Mouse (Mus musculus): ENCODE measurements around the gene Elp4. TPM values are rescaled to one million over a fixed set of nuclear protein-coding genes. Genes with fewer than 3 reads are reported as not detected.

The Elp4 gene
- total RNA-seq, 1 experiment, result 15.6 TPM

- no peaks in the 10 kb centered on the region for H3K4me1 ChIP-seq (ENCODE audit: control insufficient read depth in 2 of 2, insufficient read depth in 2 of 2, low read length in 2 of 2, poor library complexity in 1 of 2)
- no peaks in the 10 kb centered on the region for H3K36me3 ChIP-seq (ENCODE audit: control insufficient read depth, insufficient read depth, low read length, poor library complexity, severe bottlenecking)
- no peak overlapping the region for H3K4me3 ChIP-seq (ENCODE audit: insufficient read depth in 1 of 2, low read depth in 1 of 2, low read length in 2 of 2, poor library complexity in 1 of 2, severe bottlenecking in 1 of 2)
- H3K9ac ChIP-seq (ENCODE audit: insufficient read depth, low read depth, low read length, poor library complexity, severe bottlenecking), result no peak overlapping the region
- TF ChIP-seq ZC3H11A (IDR thresholded peaks at IDR 0.05; ENCODE audit: borderline replicate concordance, low read depth, low read length), result peak; percentile 60; the same call in 1 of the 2 replicates
- TF ChIP-seq ZNF384 (IDR thresholded peaks at IDR 0.05; ENCODE audit: low read depth, low read length), result no peak
- no peak for TF ChIP-seq MAFK (IDR thresholded peaks at IDR 0.05; ENCODE audit: insufficient read depth, low read depth, low read length)
- in situ Hi-C loops (cut with MboI; ENCODE audit: low sequenced_read_pairs in 2 of 2, unreplicated experiment in 2 of 2), result no loop called here
- peak; percentile 30 for DNase-seq (ENCODE audit: low read depth, low spot score)
- H3K27ac ChIP-seq (ENCODE audit: insufficient read depth, low read depth, low read length, poor library complexity, severe bottlenecking), result no peak overlapping the region
- H3K9me3 ChIP-seq (ENCODE audit: control insufficient read depth, insufficient read depth, low read depth, low read length), result no peaks in the 10 kb centered on the region
Observed at GRCm38 (mm10) chr2:105799840-105800239, 104.5 kb downstream of the Elp4 start.

GRCm38 (mm10) chr2:105797842-105798241 lies 106.5 kb downstream of the Elp4 start:
- Histone ChIP-seq H3K4me1 (ENCODE audit: control insufficient read depth in 2 of 2, insufficient read depth in 2 of 2, low read length in 2 of 2, poor library complexity in 1 of 2) (no peaks in the 10 kb centered on the region), H3K9ac (ENCODE audit: insufficient read depth, low read depth, low read length, poor library complexity, severe bottlenecking) (no peak overlapping the region), H3K27ac (ENCODE audit: insufficient read depth, low read depth, low read length, poor library complexity, severe bottlenecking) (no peak overlapping the region), H3K9me3 (ENCODE audit: control insufficient read depth, insufficient read depth, low read depth, low read length) (no peaks in the 10 kb centered on the region), H3K4me3 (ENCODE audit: insufficient read depth in 1 of 2, low read depth in 1 of 2, low read length in 2 of 2, poor library complexity in 1 of 2, severe bottlenecking in 1 of 2) (no peak overlapping the region), H3K36me3 (ENCODE audit: control insufficient read depth, insufficient read depth, low read length, poor library complexity, severe bottlenecking) (no peaks in the 10 kb centered on the region)
- no peak for DNase-seq (ENCODE audit: low read depth, low spot score)
- TF ChIP-seq ZNF384 (IDR thresholded peaks at IDR 0.05; ENCODE audit: low read depth, low read length) (no peak), MAFK (IDR thresholded peaks at IDR 0.05; ENCODE audit: insufficient read depth, low read depth, low read length) (no peak), HCFC1 (IDR thresholded peaks at IDR 0.05; ENCODE audit: borderline replicate concordance, insufficient read depth, low read length) (no peak), ZC3H11A (IDR thresholded peaks at IDR 0.05; ENCODE audit: borderline replicate concordance, low read depth, low read length) (no peak), CHD2 (IDR thresholded peaks at IDR 0.05; ENCODE audit: low read depth, low read length) (no peak)
- in situ Hi-C loops (cut with MboI; ENCODE audit: low sequenced_read_pairs in 2 of 2, unreplicated experiment in 2 of 2), result no loop called here

GRCm38 (mm10) chr2:105796101-105796500 lies 108.3 kb downstream of the Elp4 start:
- no peak overlapping the region for H3K9ac ChIP-seq (ENCODE audit: insufficient read depth, low read depth, low read length, poor library complexity, severe bottlenecking)
- no peak overlapping the region for H3K4me3 ChIP-seq (ENCODE audit: insufficient read depth in 1 of 2, low read depth in 1 of 2, low read length in 2 of 2, poor library complexity in 1 of 2, severe bottlenecking in 1 of 2)
- in situ Hi-C loops (cut with MboI; ENCODE audit: low sequenced_read_pairs in 2 of 2, unreplicated experiment in 2 of 2), result no loop called here
- no peak for TF ChIP-seq MAFK (IDR thresholded peaks at IDR 0.05; ENCODE audit: insufficient read depth, low read depth, low read length)
- no peak for TF ChIP-seq ZC3H11A (IDR thresholded peaks at IDR 0.05; ENCODE audit: borderline replicate concordance, low read depth, low read length)
- no peak for TF ChIP-seq HCFC1 (IDR thresholded peaks at IDR 0.05; ENCODE audit: borderline replicate concordance, insufficient read depth, low read length)
- no peak for TF ChIP-seq ZNF384 (IDR thresholded peaks at IDR 0.05; ENCODE audit: low read depth, low read length)
- no peak for TF ChIP-seq CHD2 (IDR thresholded peaks at IDR 0.05; ENCODE audit: low read depth, low read length)
- H3K36me3 ChIP-seq (ENCODE audit: control insufficient read depth, insufficient read depth, low read length, poor library complexity, severe bottlenecking), result no peaks in the 10 kb centered on the region
- no peaks in the 10 kb centered on the region for H3K9me3 ChIP-seq (ENCODE audit: control insufficient read depth, insufficient read depth, low read depth, low read length)
- no peaks in the 10 kb centered on the region for H3K4me1 ChIP-seq (ENCODE audit: control insufficient read depth in 2 of 2, insufficient read depth in 2 of 2, low read length in 2 of 2, poor library complexity in 1 of 2)
- no peak overlapping the region for H3K27ac ChIP-seq (ENCODE audit: insufficient read depth, low read depth, low read length, poor library complexity, severe bottlenecking)
- DNase-seq (ENCODE audit: low read depth, low spot score), result no peak

DNA sequence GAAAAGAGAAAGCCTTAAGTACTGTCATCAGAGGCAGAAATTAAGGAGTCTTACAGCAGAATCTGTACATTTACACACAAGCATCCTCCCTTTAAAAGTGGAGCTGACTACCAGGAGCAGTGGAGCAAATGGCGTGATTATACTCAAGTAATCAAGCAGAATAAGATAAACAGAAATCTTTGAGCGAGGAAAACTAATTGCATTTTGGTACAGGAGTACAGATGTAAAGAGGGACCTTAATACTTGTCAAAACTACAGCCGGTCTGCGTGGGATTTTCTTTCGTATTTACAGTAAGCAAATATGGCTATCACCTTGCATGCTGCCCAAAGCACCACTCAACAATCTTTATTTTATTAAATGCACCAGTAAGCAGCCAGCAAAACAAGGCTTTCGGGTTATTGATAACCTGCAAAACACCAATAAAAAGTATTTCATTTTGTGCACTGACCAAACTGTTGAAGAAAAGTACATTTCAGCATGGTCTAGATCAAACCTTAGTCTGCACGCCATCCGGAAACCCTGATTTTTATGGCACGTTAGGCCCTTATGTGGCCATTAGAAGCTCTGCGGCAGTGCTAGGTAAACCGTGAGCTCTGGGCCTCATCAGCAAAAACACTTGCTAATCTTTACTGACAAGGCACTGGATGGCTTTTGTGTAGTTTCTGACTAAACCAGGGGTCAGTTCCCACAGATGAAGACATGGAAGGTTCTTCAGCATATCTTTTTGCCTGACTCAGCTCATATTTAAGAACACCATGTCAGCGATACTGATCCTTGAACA lies 111.8 kb downstream of the Elp4 start:
- Histone ChIP-seq H3K4me3 (ENCODE audit: insufficient read depth in 1 of 2, low read depth in 1 of 2, low read length in 2 of 2, poor library complexity in 1 of 2, severe bottlenecking in 1 of 2) (no peak overlapping the region), H3K9me3 (ENCODE audit: control insufficient read depth, insufficient read depth, low read depth, low read length) (no peaks in the 10 kb centered on the region), H3K27ac (ENCODE audit: insufficient read depth, low read depth, low read length, poor library complexity, severe bottlenecking) (no peak overlapping the region), H3K4me1 (ENCODE audit: control insufficient read depth in 2 of 2, insufficient read depth in 2 of 2, low read length in 2 of 2, poor library complexity in 1 of 2) (no peaks in the 10 kb centered on the region), H3K9ac (ENCODE audit: insufficient read depth, low read depth, low read length, poor library complexity, severe bottlenecking) (no peak overlapping the region), H3K36me3 (ENCODE audit: control insufficient read depth, insufficient read depth, low read length, poor library complexity, severe bottlenecking) (no peaks in the 10 kb centered on the region)
- in situ Hi-C loops (cut with MboI; ENCODE audit: low sequenced_read_pairs in 2 of 2, unreplicated experiment in 2 of 2), result no loop called here
- DNase-seq (ENCODE audit: low read depth, low spot score), result no peak
- no peak for TF ChIP-seq ZC3H11A (IDR thresholded peaks at IDR 0.05; ENCODE audit: borderline replicate concordance, low read depth, low read length)
- no peak for TF ChIP-seq HCFC1 (IDR thresholded peaks at IDR 0.05; ENCODE audit: borderline replicate concordance, insufficient read depth, low read length)
- TF ChIP-seq MAFK (IDR thresholded peaks at IDR 0.05; ENCODE audit: insufficient read depth, low read depth, low read length), result no peak
- no peak for TF ChIP-seq CHD2 (IDR thresholded peaks at IDR 0.05; ENCODE audit: low read depth, low read length)
- TF ChIP-seq ZNF384 (IDR thresholded peaks at IDR 0.05; ENCODE audit: low read depth, low read length), result no peak

Data from ES-E14 (cell line).